Mouse (Mus musculus): ENCODE results near the gene Nhs.

GRCm38 (mm10) chrX:161962855-161963254 lies 196.7 kb downstream of the Nhs start:
- TF ChIP-seq CTCF (IDR thresholded peaks at IDR 0.05; ENCODE audit: low read depth, low read length) (no peak), TAL1 (conservative IDR thresholded peaks at IDR 0.05; ENCODE audit: low read depth, low read length) (no peak)

All from G1E (cell line).